In genomic region chr19:41481030-41481886, GRCm38 (mm10) we compare ENCODE assay signal across 8 mouse cellular contexts. TPM values are rescaled to one million over a fixed set of nuclear protein-coding genes. Genes with fewer than 3 reads are reported as not detected.
A peak's percentile ranks its signal among the peaks of the same experiment; 100 is the strongest.
DNase-seq lines count a peak whose midpoint lies in the region; ATAC-seq lines count a peak whose summit lies in the region.

No protein-coding gene starts in this region.

- peak; percentile 18 to 34 for DNase-seq in left cerebral cortex, adult 18-20 months (ENCODE audit: low spot score in 2 of 2)
- no peak for DNase-seq in left cerebral cortex, postnatal 10 days (ENCODE audit: extremely low spot score in 1 of 2, low spot score in 2 of 2)
- DNase-seq in hindbrain, embryonic 14.5 days (ENCODE audit: low spot score) = peak; percentile 82
- DNase-seq in left cerebral cortex, postnatal 4 days = peak; percentile 3
- DNase-seq in splenic B cell, adult 2 months (ENCODE audit: low read depth, low spot score) = peak; percentile 74

- peak overlapping the region; percentile 65 for H3K4me2 ChIP-seq in hindbrain, embryonic 14.5 days (replicated peaks)
- peak overlapping the region; percentile 73 for H3K4me2 ChIP-seq in midbrain, embryonic 12.5 days (replicated peaks)

- 14% methylated on average over 15 of the region's 15 CpGs for WGBS in hindbrain, embryonic 14.5 days
- 14% methylated on average over 15 of the region's 15 CpGs for WGBS in midbrain, embryonic 12.5 days

- H3K9ac ChIP-seq in hindbrain, embryonic 14.5 days = peak overlapping the region; percentile 94; the same call in 1 of the 2 replicates
- no peak overlapping the region for H3K9ac ChIP-seq in midbrain, embryonic 12.5 days (replicated peaks)

- peak; percentile 64 for ATAC-seq in erythroid progenitor cell, adult 5-6 weeks (replicated peaks; ENCODE audit: low FRiP score, poor library complexity, severe bottlenecking)
- ATAC-seq in hindbrain, embryonic 14.5 days (ENCODE audit: low FRiP score) = no peak
- no peak for ATAC-seq in midbrain, embryonic 12.5 days (ENCODE audit: low FRiP score, low read depth)

- H3K9me3 ChIP-seq in hindbrain, embryonic 14.5 days (ENCODE audit: control insufficient read depth, low read length) = no peaks in the 10 kb centered on the region
- H3K9me3 ChIP-seq in midbrain, embryonic 12.5 days = no peaks in the 10 kb centered on the region

- no peaks in the 10 kb centered on the region for H3K27me3 ChIP-seq in hindbrain, embryonic 14.5 days (ENCODE audit: control insufficient read depth, insufficient read depth, low read length)
- 0 out of 2 replicates have a peak, but pooled peaks cover 10% of the 10 kb centered on the region for H3K27me3 ChIP-seq in midbrain, embryonic 12.5 days
- H3K27me3 ChIP-seq in splenic B cell, adult 2 months (ENCODE audit: control insufficient read depth, insufficient read depth, low read length, poor library complexity, severe bottlenecking) = no peaks in the 10 kb centered on the region

- H3K4me1 ChIP-seq in brown adipose tissue, adult 24 weeks (ENCODE audit: control insufficient read depth, insufficient read depth, insufficient read length, low read length) = no peaks in the 10 kb centered on the region; the same call in 1 of the 2 replicates
- peaks cover 25% of the 10 kb centered on the region for H3K4me1 ChIP-seq in hindbrain, embryonic 14.5 days (replicated peaks; ENCODE audit: control insufficient read depth, insufficient read depth, low read length)
- peaks cover 19% of the 10 kb centered on the region for H3K4me1 ChIP-seq in midbrain, embryonic 12.5 days

- peak overlapping the region; percentile 55 for H3K4me3 ChIP-seq in brown adipose tissue, adult 24 weeks (ENCODE audit: insufficient read depth, low read depth, low read length)
- H3K4me3 ChIP-seq in hindbrain, embryonic 14.5 days (replicated peaks; ENCODE audit: low read length) = peak overlapping the region; percentile 99
- peak overlapping the region; percentile 15; the same call in 1 of the 2 replicates for H3K4me3 ChIP-seq in midbrain, embryonic 12.5 days

- no peak overlapping the region for H3K27ac ChIP-seq in brown adipose tissue, adult 24 weeks (replicated peaks; ENCODE audit: low read depth, low read length)
- H3K27ac ChIP-seq in hindbrain, embryonic 14.5 days = no peak overlapping the region
- no peak overlapping the region for H3K27ac ChIP-seq in midbrain, embryonic 12.5 days (replicated peaks)

- intact Hi-C loops in left cerebral cortex, postnatal 10 days (cut with DNase I) = loop anchor here (5.0 kb wide), 1 partner anchor 164 kb away; no protein-coding TSS in a partner anchor
- intact Hi-C loops in left cerebral cortex, postnatal 4 days (cut with DNase I) = loop anchor here (10.0 kb wide), 1 partner anchor 284 kb away; no protein-coding TSS in a partner anchor

- no peaks in the 10 kb centered on the region for H3K36me3 ChIP-seq in hindbrain, embryonic 14.5 days (replicated peaks; ENCODE audit: control insufficient read depth, insufficient read depth)
- H3K36me3 ChIP-seq in midbrain, embryonic 12.5 days = no peaks in the 10 kb centered on the region
- no peaks in the 10 kb centered on the region for H3K36me3 ChIP-seq in splenic B cell, adult 2 months (ENCODE audit: control insufficient read depth, insufficient read depth, low read length, poor library complexity, severe bottlenecking)

RNA-seq across cellular contexts. Expression of gene Lcor, which starts 1.2 kb away (rescaled TPM):
- total RNA-seq in left cerebral cortex, adult 18-20 months (2021) = 10 to 100 TPM; 20.6 to 21.5 TPM
- 10 to 100 TPM; 17.3 to 18.7 TPM for total RNA-seq in left cerebral cortex, postnatal 10 days (2021)
- polyA plus RNA-seq in brown adipose tissue, adult 24 weeks (2012; ENCODE audit: insufficient read depth, insufficient read length, missing spikeins) = 2.5 and 3.4 TPM in 2 replicates
- 16.6 and 26.0 TPM in 2 replicates for total RNA-seq in erythroid progenitor cell, adult 5-6 weeks (2015; ENCODE audit: low replicate concordance)
- 36.3 and 41.6 TPM in 2 replicates for total RNA-seq in erythroid progenitor cell, adult 5-6 weeks (2017; ENCODE audit: low replicate concordance)
- 16.0 and 17.8 TPM in 2 replicates for polyA plus RNA-seq in hindbrain, embryonic 14.5 days (2014; fragmentation: Nextera tagmentation; extraction: Ambion mirVana)
- total RNA-seq in left cerebral cortex, postnatal 4 days (2021) = 10 to 100 TPM; 28.7 to 29.6 TPM
- polyA plus RNA-seq in midbrain, embryonic 12.5 days (2016; fragmentation: Nextera tagmentation; extraction: Ambion mirVana) = 41.4 and 43.3 TPM in 2 replicates

Comparison
In these comparisons a context has a peak if more than half of its experiments do, and no peak if none do; other contexts are left out.
1. DNase-seq: peak in left cerebral cortex, adult 18-20 months (2 of 2), hindbrain, embryonic 14.5 days (single experiment), left cerebral cortex, postnatal 4 days (single experiment) and splenic B cell, adult 2 months (single experiment); none in left cerebral cortex, postnatal 10 days (0 of 2).
2. H3K4me3 ChIP-seq: peak in every context shown above with its lines; median percentile 99 in hindbrain, embryonic 14.5 days; 55 in brown adipose tissue, adult 24 weeks; 15 in midbrain, embryonic 12.5 days.